Mouse (Mus musculus) forelimb bud, embryonic 11.5 days (tissue): ENCODE measurements around the gene Rap1gap2.
A peak's percentile ranks its signal among the peaks of the same experiment; 100 is the strongest.

Source experiments
- DNase-seq: peaks from one replicate; pipeline ENCODE4 v3.0.0-alpha.2; 2012; ENCODE audit warnings: low read depth, low spot score

Gene Rap1gap2

GRCm38 (mm10) chr11:74412462-74412861 is 198.3 kb downstream of the Rap1gap2 start:
- DNase-seq, result no peak

- DNase-seq, result no peak
Measured at GRCm38 (mm10) chr11:74411943-74412342, 198.8 kb downstream of the Rap1gap2 start.

DNA sequence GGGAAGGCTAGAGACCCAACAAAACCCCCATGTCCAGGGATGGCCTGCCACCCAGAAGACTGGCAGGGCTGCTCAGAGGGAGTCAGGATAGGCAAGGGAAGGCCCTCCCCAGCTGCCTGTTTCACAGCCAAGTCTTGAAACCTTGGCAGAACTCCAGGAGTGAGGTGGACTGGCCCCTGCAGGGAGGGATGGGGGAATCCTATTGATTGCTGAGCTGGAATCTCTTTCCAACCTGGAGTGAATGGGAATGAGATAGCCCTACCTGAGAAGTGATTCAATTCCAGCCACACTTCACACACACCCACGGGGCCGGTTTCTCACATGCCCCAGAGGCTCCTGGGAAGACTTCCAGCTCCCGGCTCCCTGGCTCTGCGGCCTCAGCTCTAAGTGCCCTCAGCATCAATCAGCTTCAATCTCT is 200.9 kb downstream of the Rap1gap2 start:
- no peak for DNase-seq

GRCm38 (mm10) chr11:74409447-74409754 is 201.3 kb downstream of the Rap1gap2 start:
- DNase-seq, result no peak

DNA sequence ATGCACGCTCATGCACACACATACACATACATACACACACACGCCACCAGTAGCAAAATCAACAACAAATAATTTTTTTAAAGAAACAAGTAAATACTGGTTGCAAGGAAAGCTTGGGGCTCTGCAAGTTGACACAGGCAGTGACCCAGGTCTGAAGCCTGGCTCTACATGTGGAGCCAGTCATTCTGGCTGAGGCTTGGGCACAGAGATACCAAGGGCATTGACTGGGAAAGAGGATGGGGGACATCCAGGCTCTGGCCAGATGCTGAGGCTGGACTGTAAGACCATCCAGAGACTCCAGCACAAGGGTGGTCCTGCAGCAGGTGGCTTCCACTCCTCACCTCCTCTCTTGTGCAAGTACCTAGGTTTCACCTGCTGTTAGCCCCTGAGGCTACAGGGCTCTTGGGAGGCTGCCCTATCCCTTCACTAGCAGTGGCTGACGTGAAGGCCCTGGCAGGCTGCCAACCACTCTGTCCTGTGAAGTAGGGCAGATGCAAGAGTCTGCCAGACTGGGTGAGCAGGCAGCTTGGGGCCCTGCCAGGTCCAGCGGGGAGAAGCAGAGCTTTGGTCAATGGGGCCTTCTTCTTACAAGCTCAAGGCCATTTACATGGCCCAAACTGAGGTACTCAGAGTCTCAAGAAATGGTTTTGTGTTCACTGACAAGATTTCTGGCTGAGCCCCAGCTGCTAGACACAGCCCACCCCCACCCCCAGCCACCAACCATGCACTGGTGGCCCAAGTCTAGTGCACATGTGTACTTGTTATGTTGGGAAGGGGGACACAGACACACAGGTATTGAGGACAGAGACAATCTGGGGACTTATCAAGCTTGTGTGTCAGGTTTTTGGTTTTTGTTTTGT is 201.9 kb downstream of the Rap1gap2 start:
- peak; percentile 27 for DNase-seq

GRCm38 (mm10) chr11:74405201-74405600 is 205.5 kb downstream of the Rap1gap2 start:
- DNase-seq, result no peak

GRCm38 (mm10) chr11:74404216-74404615 is 206.5 kb downstream of the Rap1gap2 start:
- no peak for DNase-seq

DNA sequence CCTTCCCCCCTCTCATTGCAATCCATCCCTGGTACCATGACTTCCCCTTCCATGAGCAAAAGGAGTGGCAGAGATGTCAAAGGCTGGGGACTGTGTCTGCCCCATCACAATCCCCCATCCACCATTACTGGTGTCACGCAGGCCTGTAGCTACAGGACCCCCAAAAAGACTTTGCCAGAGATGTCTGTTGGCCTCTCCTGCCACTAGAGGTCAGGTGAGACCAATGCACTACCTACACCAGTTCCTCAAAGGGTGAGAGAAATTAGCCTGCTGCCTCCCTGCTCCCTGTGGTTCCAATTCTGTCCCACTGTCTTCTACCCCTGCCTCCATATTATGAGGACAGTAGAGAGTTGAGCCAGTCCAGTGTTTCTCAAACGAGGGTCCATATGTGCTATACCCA is 208.6 kb downstream of the Rap1gap2 start:
- peak; percentile 8 for DNase-seq

GRCm38 (mm10) chr11:74395583-74395982 is 215.1 kb downstream of the Rap1gap2 start:
- no peak for DNase-seq

DNA sequence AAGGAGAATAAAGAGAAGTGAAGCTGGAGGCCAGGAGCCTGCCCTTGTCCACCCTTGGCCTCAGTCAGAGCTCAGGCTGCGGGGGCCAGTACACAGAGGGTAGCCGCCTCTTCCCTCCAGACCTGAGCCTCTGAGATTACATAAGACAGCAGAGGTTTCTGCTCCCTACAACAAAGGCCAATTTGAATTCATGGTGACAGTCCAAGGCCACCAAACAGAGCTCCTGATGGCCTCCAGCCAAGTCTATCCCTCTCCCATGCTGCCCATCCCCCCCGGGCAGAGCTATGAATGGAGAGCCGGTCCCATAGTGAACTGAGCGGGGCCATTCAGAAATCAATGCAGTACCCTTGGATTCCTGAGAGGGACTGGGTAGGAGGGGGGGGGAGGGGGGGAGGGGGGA is 217.2 kb downstream of the Rap1gap2 start:
- DNase-seq, result no peak

GRCm38 (mm10) chr11:74392903-74393302 is 217.8 kb downstream of the Rap1gap2 start:
- DNase-seq, result no peak

DNA sequence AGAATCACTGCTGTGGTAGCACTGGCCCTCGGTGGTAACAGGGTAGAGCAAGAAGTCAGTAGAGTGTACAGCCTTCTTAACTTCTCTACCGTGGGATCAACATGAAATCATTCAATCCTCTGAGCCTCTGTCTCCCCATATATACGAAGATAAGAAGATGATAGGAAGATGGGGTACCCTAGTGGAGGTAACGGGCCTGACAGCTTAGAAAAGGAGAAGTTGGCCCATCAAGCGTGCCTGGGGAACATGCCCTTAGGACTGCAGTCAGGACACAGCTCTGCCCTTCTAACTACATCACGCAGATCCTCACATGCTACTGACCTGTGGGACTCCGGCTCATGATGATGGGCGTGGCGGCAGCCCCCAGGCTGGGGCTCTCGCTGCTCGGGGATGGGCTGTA is 218.8 kb downstream of the Rap1gap2 start:
- DNase-seq, result no peak

DNA sequence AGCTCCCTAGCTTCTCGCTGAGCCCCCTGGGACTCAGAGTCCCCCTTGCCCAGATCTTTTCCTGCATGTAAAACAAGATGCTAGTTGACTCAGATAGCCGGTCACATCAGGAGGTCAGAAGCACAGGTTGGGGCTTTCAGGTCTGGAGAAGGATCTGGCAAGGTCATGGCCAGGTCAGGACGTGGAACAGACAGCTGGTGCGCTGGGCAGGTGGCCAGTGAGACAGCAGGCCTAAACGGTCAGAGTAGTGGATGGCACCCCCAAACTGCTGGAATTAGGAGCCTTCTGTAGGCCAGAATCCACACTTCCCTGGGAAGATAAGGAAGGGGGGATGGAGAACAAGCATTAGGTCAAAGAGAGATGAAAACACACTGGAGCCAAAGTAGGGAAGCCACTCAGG is 223.5 kb downstream of the Rap1gap2 start:
- DNase-seq, result no peak

GRCm38 (mm10) chr11:74385674-74386073 is 225.0 kb downstream of the Rap1gap2 start:
- DNase-seq, result no peak

- DNase-seq, result no peak
Measured at GRCm38 (mm10) chr11:74379166-74379873, 231.4 kb downstream of the Rap1gap2 start.

- peak; percentile 57 for DNase-seq
Measured at GRCm38 (mm10) chr11:74376847-74377246, 233.9 kb downstream of the Rap1gap2 start.

- DNase-seq, result peak; percentile 81
Measured at GRCm38 (mm10) chr11:74371393-74372100, 239.2 kb downstream of the Rap1gap2 start.

GRCm38 (mm10) chr11:74361769-74362168 is 248.9 kb downstream of the Rap1gap2 start, which contains the start of gene Olfr412:
Gene Olfr412, plus strand, starts transcription at chr11:74362069.
- DNase-seq, result no peak

- DNase-seq, result no peak
Measured at GRCm38 (mm10) chr11:74352550-74352949, 258.2 kb downstream of the Rap1gap2 start, which contains the start of gene Olfr411. Gene Olfr411, minus strand, starts transcription at chr11:74352650.

DNA sequence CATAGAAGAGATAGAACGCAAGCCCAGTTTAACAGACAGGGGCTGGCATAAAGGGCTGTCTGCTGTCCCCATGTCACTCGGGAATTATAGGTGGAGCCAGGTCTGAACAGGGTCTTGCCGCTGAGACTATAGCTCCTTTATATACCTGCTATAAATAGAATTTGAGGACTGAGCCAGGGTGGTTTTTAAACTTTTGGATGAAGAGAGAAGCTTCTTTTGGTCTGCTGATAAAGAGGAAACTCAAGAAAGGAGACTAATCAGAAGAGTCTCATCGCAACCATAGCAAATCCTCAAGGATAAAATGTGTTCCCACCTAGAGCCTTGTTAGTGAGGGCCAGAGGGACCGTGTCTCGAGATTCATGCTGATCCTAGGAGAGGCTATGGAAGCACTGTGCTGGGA is 272.8 kb downstream of the Rap1gap2 start, which contains the start of gene Olfr410:
Gene Olfr410 (minus strand): TSS at position 101 of the 400 bp plus-strand sequence.
- DNase-seq, result no peak
